Mouse (Mus musculus) urinary bladder, adult 2 months (tissue): ENCODE data around the gene Igsf9. TPM values are rescaled to one million over a fixed set of nuclear protein-coding genes. Genes with fewer than 3 reads are reported as not detected.
A peak's percentile ranks its signal among the peaks of the same experiment; 100 is the strongest.

ENCODE experiments used
- DNase-seq: peaks from one replicate; pipeline ENCODE4 v3.0.0; 2022; ENCODE audit warnings: low spot score
- polyA plus RNA-seq: library from polyadenylated mRNA; depleted of rRNA; stranded (reverse); fragments of >200 nt; gene quantifications from 2 replicates; pipeline ENCODE4 v1.2.3, GENCODE M21; 2012

The Igsf9 gene
- polyA plus RNA-seq, 1 experiment: 14.1 TPM

GRCm38 (mm10) chr1:172515396-172515795 is 33.8 kb downstream of the Igsf9 start:
- no peak for DNase-seq

GRCm38 (mm10) chr1:172518013-172518412 is 36.4 kb downstream of the Igsf9 start:
- no peak for DNase-seq

GRCm38 (mm10) chr1:172519644-172520043 is 38.1 kb downstream of the Igsf9 start:
- DNase-seq: no peak

GRCm38 (mm10) chr1:172520576-172521440 is 39.2 kb downstream of the Igsf9 start, which contains the start of gene Cfap45:
Cfap45 (plus strand) TSS chr1:172520801.
- no peak for DNase-seq

- DNase-seq: no peak
Observed at GRCm38 (mm10) chr1:172522524-172522923, 40.9 kb downstream of the Igsf9 start.

- no peak for DNase-seq
Observed at GRCm38 (mm10) chr1:172523699-172524101, 42.1 kb downstream of the Igsf9 start.

GRCm38 (mm10) chr1:172525027-172525764 is 43.6 kb downstream of the Igsf9 start:
- DNase-seq: no peak

GRCm38 (mm10) chr1:172525971-172526370 is 44.4 kb downstream of the Igsf9 start:
- DNase-seq: no peak

- no peak for DNase-seq
Observed at GRCm38 (mm10) chr1:172526380-172527081, 44.9 kb downstream of the Igsf9 start.

GRCm38 (mm10) chr1:172527431-172527830 is 45.8 kb downstream of the Igsf9 start:
- no peak for DNase-seq

- peak; percentile 69 for DNase-seq
Observed at GRCm38 (mm10) chr1:172528701-172529100, 47.1 kb downstream of the Igsf9 start.

- no peak for DNase-seq
Observed at GRCm38 (mm10) chr1:172530544-172531220, 49.1 kb downstream of the Igsf9 start.

- DNase-seq: no peak
Observed at GRCm38 (mm10) chr1:172532551-172532950, 51.0 kb downstream of the Igsf9 start.

GRCm38 (mm10) chr1:172535116-172535515 is 53.5 kb downstream of the Igsf9 start:
- DNase-seq: no peak

- DNase-seq: no peak
Observed at GRCm38 (mm10) chr1:172539827-172540226, 58.2 kb downstream of the Igsf9 start.

GRCm38 (mm10) chr1:172540283-172540820 is 58.8 kb downstream of the Igsf9 start:
- DNase-seq: no peak

GRCm38 (mm10) chr1:172546062-172546461 is 64.5 kb downstream of the Igsf9 start:
- DNase-seq: no peak
